Mouse (Mus musculus): Measurements from ENCODE around the gene Pafah2.
A peak's percentile ranks its signal among the peaks of the same experiment; 100 is the strongest.

Gene Pafah2

GRCm38 (mm10) chr4:134458856-134459255 is 62.7 kb downstream of the Pafah2 start:
- DNase-seq (ENCODE audit: low spot score in 2 of 2), result no peak

- peak; percentile 30 to 63 for DNase-seq (ENCODE audit: low spot score in 2 of 2)
Observed at GRCm38 (mm10) chr4:134460277-134460676, 64.2 kb downstream of the Pafah2 start.

GRCm38 (mm10) chr4:134461252-134461651 is 65.1 kb downstream of the Pafah2 start:
- DNase-seq (ENCODE audit: low spot score in 2 of 2), result no peak

- DNase-seq (ENCODE audit: low spot score in 2 of 2), result no peak
Observed at GRCm38 (mm10) chr4:134465789-134466188, 69.7 kb downstream of the Pafah2 start.

- no peak for DNase-seq (ENCODE audit: low spot score in 2 of 2)
Observed at GRCm38 (mm10) chr4:134466381-134467262, 70.5 kb downstream of the Pafah2 start.

GRCm38 (mm10) chr4:134467435-134468214 is 71.5 kb downstream of the Pafah2 start:
- DNase-seq (ENCODE audit: low spot score in 2 of 2), result no peak

- DNase-seq (ENCODE audit: low spot score in 2 of 2), result peak; percentile 88 to 91
Observed at GRCm38 (mm10) chr4:134468215-134468575, 72.1 kb downstream of the Pafah2 start, which contains the start of gene Stmn1. Gene Stmn1 (plus strand): TSS chr4:134468320.

GRCm38 (mm10) chr4:134468578-134469266 is 72.6 kb downstream of the Pafah2 start:
- DNase-seq (ENCODE audit: low spot score in 2 of 2), result peak; percentile 92 to 95

GRCm38 (mm10) chr4:134469341-134469796 is 73.2 kb downstream of the Pafah2 start:
- DNase-seq (ENCODE audit: low spot score in 2 of 2), result no peak

- DNase-seq (ENCODE audit: low spot score in 2 of 2), result no peak
Observed at GRCm38 (mm10) chr4:134469985-134470384, 73.9 kb downstream of the Pafah2 start.

- no peak for DNase-seq (ENCODE audit: low spot score in 2 of 2)
Observed at GRCm38 (mm10) chr4:134471469-134471868, 75.3 kb downstream of the Pafah2 start.

- no peak for DNase-seq (ENCODE audit: low spot score in 2 of 2)
Observed at GRCm38 (mm10) chr4:134473764-134474163, 77.6 kb downstream of the Pafah2 start.

- DNase-seq (ENCODE audit: low spot score in 2 of 2), result no peak
Observed at GRCm38 (mm10) chr4:134474240-134474639, 78.1 kb downstream of the Pafah2 start.

- DNase-seq (ENCODE audit: low spot score in 2 of 2), result no peak
Observed at GRCm38 (mm10) chr4:134476899-134477298, 80.8 kb downstream of the Pafah2 start.
